Mouse (Mus musculus) kidney, adult 2 months (tissue): ENCODE measurements around the gene Cachd1.

Source experiments
- CTCF ChIP-seq: fragments of 200-500 bp; conservative IDR thresholded peaks from 2 replicates; pipeline ENCODE4 v1.5.1; 2011; ENCODE audit warnings: low read depth, mild to moderate bottlenecking, control low read depth, low read length, moderate library complexity, mixed read lengths; ENCODE audit not compliant: insufficient read depth, insufficient read length
- POLR2A ChIP-seq: fragments of 200-500 bp; IDR thresholded peaks from one replicate; pipeline ENCODE4 v1.6.1; 2011; ENCODE audit warnings: low read depth, low read length, control low read depth

- TF ChIP-seq CTCF, result no peak
- TF ChIP-seq POLR2A, result no peak
These were observed 47.5 kb upstream of the Cachd1 start for GRCm38 (mm10) chr4:100728896-100729479.
